Mouse (Mus musculus): Measurements from ENCODE around the gene Eps8l1. TPM values are rescaled to one million over a fixed set of nuclear protein-coding genes. Genes with fewer than 3 reads are reported as not detected.

The Eps8l1 gene
- 18.9 TPM for total RNA-seq (2023)

DNA sequence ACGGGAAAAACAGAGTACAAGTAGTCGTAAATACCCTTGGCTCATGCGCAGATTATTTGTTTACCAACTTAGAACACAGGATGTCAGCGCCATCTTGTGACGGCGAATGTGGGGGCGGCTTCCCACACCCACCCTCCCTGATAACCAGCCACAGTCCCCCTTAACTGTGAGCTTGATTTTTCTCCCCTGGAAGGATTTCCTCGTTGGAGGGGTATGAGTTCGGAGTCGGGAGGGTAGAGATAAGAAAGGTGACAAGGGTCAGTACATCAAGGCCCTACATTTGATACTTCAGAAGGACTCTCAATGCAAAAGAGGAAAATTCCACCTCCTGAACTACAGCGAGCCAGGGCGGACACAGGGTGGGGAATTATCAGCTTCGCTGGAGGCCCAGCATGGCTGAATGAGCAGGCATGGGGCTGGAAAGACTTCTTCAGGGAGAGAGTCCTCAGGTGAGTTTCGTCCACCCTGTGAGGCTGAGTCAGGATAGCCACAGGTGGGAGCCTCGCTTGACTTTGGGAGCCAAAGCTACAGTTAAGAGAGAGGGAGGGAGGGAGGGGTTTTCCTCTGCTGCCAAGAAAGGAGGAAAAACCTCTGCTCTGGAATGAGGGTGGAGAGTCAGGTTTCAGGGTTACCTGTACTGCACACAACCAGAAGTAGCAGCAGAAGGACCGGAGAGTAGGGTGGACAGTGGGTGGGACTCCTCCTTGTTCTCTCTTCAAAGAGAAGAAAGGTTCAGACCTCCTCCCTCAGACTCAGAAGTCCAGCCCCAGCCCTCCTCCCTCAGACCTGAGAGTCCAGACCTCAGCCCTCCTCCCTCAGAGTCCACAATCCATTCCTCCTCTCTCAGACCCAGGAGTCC, at the start of gene Eps8l1:
Eps8l1 (plus strand) TSS at position 99 of the 859 bp plus-strand sequence.

DNA sequence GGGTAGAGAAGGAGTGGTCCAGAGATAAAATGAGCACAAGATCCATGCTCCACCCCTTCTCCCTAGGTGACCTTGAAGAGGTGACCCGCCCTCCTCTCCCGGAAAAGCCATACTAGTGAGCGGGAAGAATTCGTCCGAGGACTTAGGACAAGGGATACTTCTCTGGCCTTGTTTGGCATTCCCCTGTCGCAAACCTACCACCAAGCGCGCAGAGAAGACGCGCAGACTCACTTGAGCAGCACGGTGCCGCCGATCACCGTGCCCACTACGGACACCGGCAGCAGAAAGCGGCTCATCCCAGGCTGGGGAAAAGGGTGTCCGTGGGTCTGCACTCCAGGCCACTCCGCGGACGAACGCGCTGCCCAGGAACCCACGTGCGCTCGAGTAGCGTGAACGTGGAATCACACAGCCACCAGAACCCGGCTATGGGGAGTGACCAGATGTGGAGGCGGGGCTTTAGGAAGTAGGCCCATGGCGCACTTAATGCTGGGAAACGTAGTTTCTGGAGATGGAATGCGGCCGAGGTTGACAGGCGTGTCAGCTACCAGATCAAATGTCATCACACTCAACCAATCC, 15.2 kb upstream of the Eps8l1 start, which contains the start of gene Rdh13:
Rdh13 (minus strand) TSS at position 434 of the 576 bp plus-strand sequence.

DNA sequence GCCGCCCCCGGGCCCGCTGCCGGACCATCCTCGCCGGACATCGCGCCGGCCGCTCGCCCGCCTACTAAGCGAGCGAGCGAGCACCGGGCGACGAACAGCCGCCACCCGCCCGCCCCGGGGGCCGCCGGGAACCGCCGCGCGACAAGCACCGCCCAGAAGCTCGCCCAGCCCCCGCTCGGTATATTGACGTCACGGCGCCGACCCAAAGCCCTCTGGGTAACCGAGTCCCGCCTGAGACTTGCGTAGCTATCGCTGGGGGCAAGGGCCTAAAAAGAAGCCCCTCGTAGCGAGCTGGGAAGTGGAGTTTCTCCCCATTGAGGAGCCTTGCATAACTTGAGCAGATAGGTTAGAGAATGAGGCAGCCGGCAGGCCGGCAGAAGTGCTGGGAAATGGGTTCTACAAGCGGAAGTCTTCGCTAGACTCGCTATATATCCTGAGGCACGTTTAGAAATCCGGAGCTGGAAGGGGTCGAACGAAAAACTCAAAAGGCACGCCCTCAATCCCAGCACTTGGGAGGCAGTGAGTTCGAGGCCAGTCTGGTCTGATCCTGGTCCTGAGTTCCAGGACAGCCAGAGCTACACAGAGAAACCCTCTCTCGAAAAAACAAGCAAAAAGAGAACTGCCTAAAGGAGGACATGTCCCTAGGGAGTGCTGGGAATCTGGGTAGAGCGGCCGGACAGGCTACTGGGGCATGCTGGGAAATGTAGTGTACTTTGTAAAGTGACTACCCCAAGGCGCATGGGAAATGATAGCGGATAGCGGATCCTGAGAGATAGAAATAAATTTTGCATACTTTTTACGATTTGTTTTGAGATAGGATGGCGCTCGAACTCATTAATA, 41.3 kb downstream of the Eps8l1 start, which contains the start of gene Ppp1r12c:
Ppp1r12c (minus strand) TSS at position 123 of the 840 bp plus-strand sequence.

DNA sequence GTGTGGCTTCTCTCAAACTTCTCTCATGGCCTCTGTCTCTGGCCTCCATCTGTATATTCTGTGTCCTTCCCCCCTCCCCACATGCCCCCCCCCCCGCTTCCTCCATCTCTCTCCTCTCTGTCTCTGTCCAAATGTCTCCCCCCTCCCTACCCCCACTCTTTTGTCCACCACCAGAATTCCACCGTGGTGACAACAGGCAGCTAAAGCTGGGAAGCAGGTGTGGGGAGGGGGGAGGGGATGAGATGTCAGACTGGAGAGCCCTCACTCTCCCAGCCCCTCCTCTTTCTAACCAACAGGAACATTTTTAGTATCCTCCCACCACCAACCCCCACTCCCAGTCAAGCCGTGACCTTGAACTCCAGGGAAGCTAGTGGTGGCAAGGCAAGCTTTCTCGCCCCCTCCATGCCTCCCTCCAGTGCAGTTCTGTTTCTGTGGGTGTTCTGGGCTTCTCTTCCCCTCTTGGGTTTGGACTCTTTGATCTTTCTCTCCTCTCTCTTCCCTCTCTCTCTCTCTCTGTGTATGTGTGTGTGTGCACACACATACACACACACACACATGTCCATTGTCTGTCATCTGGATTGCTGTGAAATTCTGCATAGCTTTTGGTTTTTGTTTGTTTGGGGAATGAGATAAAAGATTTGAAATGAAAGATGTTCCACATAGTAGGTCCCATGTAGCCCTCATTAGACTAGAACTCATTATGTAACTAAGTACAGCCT, 56.0 kb downstream of the Eps8l1 start, which contains the start of gene Tnnt1:
Tnnt1 (minus strand) TSS at position 51 of the 719 bp plus-strand sequence.

DNA sequence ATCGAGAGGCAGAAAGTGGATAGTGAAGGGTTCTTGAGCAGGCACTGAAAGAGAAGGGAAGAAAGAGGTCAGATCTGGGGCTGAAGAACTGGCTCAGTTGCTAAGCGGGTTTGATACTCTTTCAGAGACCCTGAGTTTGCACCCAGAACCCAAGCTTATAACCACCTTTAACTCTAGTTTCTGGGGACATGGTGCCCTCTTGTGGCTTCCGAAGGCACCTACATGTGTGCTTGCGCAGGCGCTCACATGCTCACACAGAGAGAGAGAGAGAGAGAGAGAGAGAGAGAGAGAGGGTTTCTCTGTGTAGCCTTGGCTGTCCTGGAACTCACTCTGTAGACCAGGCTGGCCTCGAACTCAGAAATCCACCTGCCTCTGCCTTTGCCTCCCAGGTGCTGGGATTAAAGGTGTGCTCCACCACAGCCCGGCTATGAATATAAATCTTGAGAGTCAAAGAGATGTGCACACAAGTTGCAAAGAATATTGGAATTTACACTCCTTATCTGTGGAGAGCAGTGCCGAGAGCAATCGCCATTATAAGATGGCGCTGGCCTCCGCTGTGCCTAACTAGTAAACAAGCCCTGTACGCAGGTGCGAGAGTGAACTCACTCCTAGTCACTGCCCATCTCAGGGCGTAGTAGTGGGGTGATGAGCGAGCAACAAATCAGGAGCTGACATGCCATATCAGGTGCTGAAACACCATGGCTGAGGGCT, 63.9 kb downstream of the Eps8l1 start, which contains the start of gene Tnni3:
Tnni3 (minus strand) TSS at position 18 of the 711 bp plus-strand sequence.

Other genes with a start within 250 kb of the Eps8l1 start
- not detected for gene Lilra5, start 222.9 kb upstream of the Eps8l1 start, total RNA-seq (2023)
- gene Ncr1, start 123.0 kb upstream of the Eps8l1 start, total RNA-seq (2023), result 2.2 TPM
- gene Gp6, start 62.9 kb upstream of the Eps8l1 start, total RNA-seq (2023), result not detected
- 10.8 TPM for gene Rdh13, start 15.0 kb upstream of the Eps8l1 start, total RNA-seq (2023)
- 279 TPM for gene Ppp1r12c, start 41.0 kb downstream of the Eps8l1 start, total RNA-seq (2023)
- gene Tnnt1, start 55.7 kb downstream of the Eps8l1 start, total RNA-seq (2023), result 5.2 TPM
- gene Tnni3, start 63.6 kb downstream of the Eps8l1 start, total RNA-seq (2023), result not detected
- gene Dnaaf3, start 71.8 kb downstream of the Eps8l1 start, total RNA-seq (2023), result not detected
- gene Syt5, start 86.9 kb downstream of the Eps8l1 start, total RNA-seq (2023), result not detected
- gene Ptprh, start 143.4 kb downstream of the Eps8l1 start, total RNA-seq (2023), result 0.33 TPM
- gene Tmem86b, start 170.7 kb downstream of the Eps8l1 start, total RNA-seq (2023), result 59.6 TPM
- gene Ppp6r1, start 198.3 kb downstream of the Eps8l1 start, total RNA-seq (2023), result 282 TPM
- gene Hspbp1, start 224.4 kb downstream of the Eps8l1 start, total RNA-seq (2023), result 76.6 TPM
- not detected for gene Brsk1, start 229.9 kb downstream of the Eps8l1 start, total RNA-seq (2023)

All from CD4-positive naive resting alpha-beta T cell, adult 57 days (primary cell).